Mouse (Mus musculus) heart, embryonic 11.5 days (tissue): ENCODE results near the gene Cyp3a11. TPM values are rescaled to one million over a fixed set of nuclear protein-coding genes. Genes with fewer than 3 reads are reported as not detected.
"Not testable (repeated sequence)": the region's sequence is repeated elsewhere in the genome, so short reads cannot be mapped to it uniquely, and the experiment has no call there.

Experiments
- ATAC-seq: fragments of 200-750 bp; cut with Nextera tagmentation; replicated peaks from 2 replicates; pipeline ENCODE4 v1.8.0; 2017; ENCODE audit warnings: moderate library complexity; ENCODE audit not compliant: insufficient number of reproducible peaks, low FRiP score, low TSS enrichment
- H3K27ac ChIP-seq: fragments of 300-500 bp; sonication (generic); 2 replicates; pipeline ENCODE4 v1.5.1; 2014; ENCODE audit warnings: mild to moderate bottlenecking, low read depth, low read length
- H3K27me3 ChIP-seq: fragments of 300-500 bp; sonication (generic); 2 replicates; pipeline ENCODE4 v1.6.1; 2014; ENCODE audit warnings: mild to moderate bottlenecking, low read length, mixed read lengths; ENCODE audit not compliant: control insufficient read depth, insufficient read depth
- H3K36me3 ChIP-seq: fragments of 300-500 bp; sonication (generic); 2 replicates; pipeline ENCODE4 v1.6.1; 2014; ENCODE audit warnings: mild to moderate bottlenecking, low read length, moderate library complexity, mixed read lengths; ENCODE audit not compliant: control insufficient read depth, insufficient read depth
- H3K4me1 ChIP-seq: fragments of 300-500 bp; sonication (generic); 2 replicates; pipeline ENCODE4 v1.6.1; 2014; ENCODE audit warnings: low read length; ENCODE audit not compliant: control insufficient read depth, insufficient read depth
- H3K4me2 ChIP-seq: fragments of 300-500 bp; sonication (generic); 2 replicates; pipeline ENCODE4 v1.6.1; 2014; ENCODE audit warnings: mild to moderate bottlenecking, moderate library complexity
- H3K4me3 ChIP-seq: fragments of 300-500 bp; sonication (generic); 2 replicates; pipeline ENCODE4 v1.5.1; 2014; ENCODE audit warnings: low read depth, low read length
- H3K9ac ChIP-seq: fragments of 300-500 bp; sonication (generic); 2 replicates; pipeline ENCODE4 v1.6.1; 2014; ENCODE audit warnings: mild to moderate bottlenecking, low read depth, low read length, moderate library complexity
- H3K9me3 ChIP-seq: fragments of 300-500 bp; sonication (generic); replicated peaks from 2 replicates; pipeline ENCODE4 v1.6.1; 2016; ENCODE audit warnings: low read length; ENCODE audit not compliant: control insufficient read depth
- WGBS: fragments of 180-500 bp; shearing (Covaris S2); extraction: QIAGEN DNeasy Blood & Tissue Kit; methylation state at CpG from one replicate; pipeline ENCODE4 v1.1.7; 2014; ENCODE audit not compliant: insufficient replicate concordance; 5-methylcytosine and 5-hydroxymethylcytosine counted together
- polyA plus RNA-seq: library from polyadenylated mRNA; unstranded; fragments of >200 nt; fragmentation: Nextera tagmentation; extraction: Ambion mirVana; gene quantifications from 2 replicates; pipeline ENCODE4 v1.2.1, GENCODE M21; 2014

Cyp3a11 gene
- polyA plus RNA-seq = not detected in 2 replicates

DNA sequence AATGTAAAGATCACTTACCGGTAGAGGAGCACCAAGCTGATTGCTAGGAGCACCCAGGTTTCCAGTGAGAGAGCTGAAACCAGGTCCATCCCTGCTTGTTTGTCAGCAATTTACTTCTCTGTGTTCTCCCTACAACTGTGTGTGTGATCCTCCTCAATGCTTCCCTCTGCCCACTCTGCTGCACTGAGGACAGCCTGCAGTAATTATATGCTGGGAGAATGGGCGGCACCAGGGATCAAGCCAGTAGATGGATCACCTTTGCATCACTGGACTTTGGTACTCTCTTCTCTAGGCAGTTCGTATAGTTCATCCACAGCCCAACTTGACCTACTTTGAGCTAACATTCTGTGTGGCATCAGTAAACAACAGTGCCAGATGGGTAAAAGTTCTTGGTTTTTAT lies at the start of gene Cyp3a11:
Gene Cyp3a11, minus strand, starts transcription at position 277 of the 400 bp plus-strand sequence.
- WGBS = 71% methylated on average over 3 of the region's 3 CpGs
- Histone ChIP-seq H3K36me3 (no peaks in the 10 kb centered on the region), H3K4me3 (no peak within 1 kb of the TSS), H3K4me1 (no peaks in the 10 kb centered on the region), H3K27me3 (no peaks in the 10 kb centered on the region), H3K27ac (no peak within 1 kb of the TSS), H3K4me2 (no peak within 1 kb of the TSS), H3K9me3 (peaks cover 10% of the 10 kb centered on the region; the same call in 1 of the 2 replicates), H3K9ac (no peak within 1 kb of the TSS)
- ATAC-seq = no peak

DNA sequence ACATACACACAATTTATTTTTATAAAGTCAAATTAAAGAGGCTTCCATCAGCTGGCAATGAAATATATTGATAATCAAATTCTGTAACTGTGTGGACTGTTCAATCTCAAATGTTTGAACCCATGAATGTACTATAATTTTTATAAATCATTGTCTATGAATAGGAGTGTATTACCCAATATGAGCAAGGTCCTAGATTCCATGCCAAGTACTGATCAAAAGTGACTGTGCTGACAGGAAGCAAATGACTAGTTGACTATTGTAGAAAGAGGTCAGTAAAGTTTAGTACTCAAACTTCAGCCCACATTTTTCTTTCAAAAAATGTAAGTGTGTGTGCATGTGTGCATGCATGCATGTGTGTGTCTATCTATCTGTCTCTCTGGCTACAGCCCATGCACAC lies 33.1 kb upstream of the Cyp3a11 start:
- Histone ChIP-seq H3K9ac (no peak overlapping the region), H3K4me1 (no peaks in the 10 kb centered on the region), H3K9me3 (peaks cover 17% of the 10 kb centered on the region), H3K4me2 (no peak overlapping the region), H3K4me3 (no peak overlapping the region), H3K36me3 (no peaks in the 10 kb centered on the region), H3K27ac (no peak overlapping the region), H3K27me3 (no peaks in the 10 kb centered on the region)
- no peak for ATAC-seq

DNA sequence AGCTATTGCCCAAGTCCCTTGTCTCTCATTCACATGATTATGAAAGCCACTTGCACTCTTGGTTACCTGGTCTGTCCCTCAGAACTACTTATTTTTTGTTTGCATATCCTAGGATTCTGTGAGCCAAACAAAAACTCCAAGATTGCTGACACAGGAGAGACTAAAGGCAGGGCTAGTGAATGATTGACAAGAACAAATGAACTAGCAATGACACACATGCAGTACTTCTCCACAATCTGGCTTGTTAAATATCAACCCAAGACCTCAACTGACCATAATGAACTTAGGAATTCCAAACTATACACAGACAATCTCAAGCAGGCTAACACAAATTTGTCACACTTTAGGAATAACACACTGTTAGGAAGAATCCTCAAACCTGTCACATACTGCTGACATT lies 32.0 kb upstream of the Cyp3a11 start:
- no peaks in the 10 kb centered on the region for H3K4me1 ChIP-seq
- H3K4me2 ChIP-seq = no peak overlapping the region
- no peak for ATAC-seq
- H3K36me3 ChIP-seq = no peaks in the 10 kb centered on the region
- no peak overlapping the region for H3K27ac ChIP-seq
- H3K27me3 ChIP-seq = no peaks in the 10 kb centered on the region
- H3K9ac ChIP-seq = no peak overlapping the region
- H3K4me3 ChIP-seq = no peak overlapping the region
- H3K9me3 ChIP-seq = peaks cover 19% of the 10 kb centered on the region

DNA sequence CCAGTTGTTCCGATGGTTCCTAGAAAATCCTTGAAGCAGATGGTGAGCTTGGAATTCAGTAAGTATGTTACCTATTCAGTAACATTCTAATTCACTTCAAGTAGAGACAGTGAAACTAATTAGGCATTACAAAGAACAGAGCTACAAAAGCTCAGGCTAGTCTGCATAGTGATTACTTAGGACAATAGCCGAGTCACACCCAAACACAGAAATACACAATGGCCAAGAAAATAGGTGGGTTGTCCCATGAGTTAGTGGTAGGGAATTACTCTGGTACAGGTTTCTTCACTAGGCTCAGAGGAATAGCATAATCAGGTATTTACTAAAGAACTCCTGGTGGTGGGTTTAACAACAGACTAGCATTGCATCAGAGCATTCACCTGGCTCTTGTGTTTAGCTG lies 27.2 kb upstream of the Cyp3a11 start:
- H3K4me3 ChIP-seq, H3K36me3 ChIP-seq, H3K9ac ChIP-seq, H3K27me3 ChIP-seq, ATAC-seq, H3K27ac ChIP-seq, H3K4me2 ChIP-seq, H3K4me1 ChIP-seq: not testable (repeated sequence)
- 79% methylated on average over 2 of the region's 2 CpGs for WGBS
- H3K9me3 ChIP-seq = peaks cover 31% of the 10 kb centered on the region

DNA sequence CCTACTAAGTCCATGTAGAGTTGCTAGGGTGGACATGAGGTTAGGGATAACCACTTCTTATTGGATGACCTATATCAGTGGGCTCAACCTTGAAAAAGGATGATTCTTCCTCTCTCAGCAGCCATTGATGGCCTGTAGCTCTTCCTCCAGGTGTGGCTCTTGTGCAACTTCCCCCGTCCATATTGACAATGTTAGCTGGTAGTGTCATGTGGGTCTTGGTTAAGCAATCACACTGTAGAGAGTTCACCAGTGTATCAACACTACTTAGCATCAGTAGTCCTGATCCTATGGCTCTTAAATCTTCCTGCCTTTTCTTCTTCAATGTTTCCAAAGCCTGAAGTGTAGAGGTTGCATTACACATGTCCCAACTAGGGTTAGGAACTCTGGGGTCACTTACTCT lies 24.8 kb upstream of the Cyp3a11 start:
- WGBS = 68% methylated on average over 1 of the region's 1 CpGs
- H3K4me1 ChIP-seq = no peaks in the 10 kb centered on the region
- H3K9me3 ChIP-seq = peaks cover 33% of the 10 kb centered on the region
- ATAC-seq = no peak
- H3K27ac ChIP-seq = no peak overlapping the region
- no peak overlapping the region for H3K4me2 ChIP-seq
- no peaks in the 10 kb centered on the region for H3K36me3 ChIP-seq
- no peak overlapping the region for H3K4me3 ChIP-seq
- no peaks in the 10 kb centered on the region for H3K27me3 ChIP-seq
- no peak overlapping the region for H3K9ac ChIP-seq

DNA sequence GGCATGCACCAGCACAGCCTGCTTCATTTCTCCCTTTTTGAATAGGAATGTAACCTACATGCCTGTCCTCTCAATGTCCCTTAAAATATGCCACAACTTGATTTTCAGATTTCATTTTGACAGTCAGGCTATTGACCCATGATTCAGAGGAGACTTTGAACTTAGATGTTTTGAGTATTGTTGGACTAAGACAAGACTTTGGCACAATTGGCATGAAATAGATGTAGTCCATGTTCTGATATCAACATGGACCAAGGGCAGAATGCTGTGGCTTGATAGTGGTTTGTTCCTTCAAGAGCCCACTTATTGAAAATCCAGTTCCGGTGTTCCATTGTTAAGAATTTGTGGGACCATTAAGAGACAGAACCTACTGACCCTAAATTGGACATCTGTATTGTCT lies 23.6 kb upstream of the Cyp3a11 start:
- Histone ChIP-seq H3K4me1 (no peaks in the 10 kb centered on the region), H3K9me3 (peaks cover 33% of the 10 kb centered on the region), H3K4me3 (no peak overlapping the region), H3K4me2 (no peak overlapping the region), H3K36me3 (no peaks in the 10 kb centered on the region), H3K9ac (no peak overlapping the region), H3K27ac (no peak overlapping the region), H3K27me3 (no peaks in the 10 kb centered on the region)
- no peak for ATAC-seq
- WGBS = 70% methylated on average over 1 of the region's 1 CpGs

DNA sequence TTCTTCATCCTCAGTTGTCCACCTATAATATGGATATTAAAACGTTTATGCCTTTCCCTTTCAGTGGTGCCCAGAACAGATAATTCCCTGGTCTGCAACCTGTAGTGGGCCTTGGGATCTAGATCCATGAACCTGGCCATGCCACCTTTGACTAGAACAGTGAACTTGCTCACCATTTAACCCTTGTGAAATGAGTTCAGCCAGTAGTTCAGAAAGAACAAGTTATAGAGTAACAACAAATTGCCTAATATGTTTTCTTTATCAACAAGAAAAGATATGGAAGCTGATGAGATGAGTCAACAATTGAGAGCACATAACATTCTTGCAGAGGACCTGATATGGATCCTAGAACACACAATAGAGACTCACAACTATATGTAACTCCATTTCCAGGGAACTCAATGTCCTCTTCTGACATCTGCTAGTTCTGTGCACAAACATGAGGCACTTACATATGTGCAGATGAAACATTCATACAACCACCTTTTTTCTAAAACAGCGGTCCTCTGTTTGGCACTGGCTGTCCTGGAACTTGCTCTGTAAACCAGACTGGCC lies 20.7 kb upstream of the Cyp3a11 start:
- no peak overlapping the region for H3K4me3 ChIP-seq
- WGBS = 44% methylated on average over 2 of the region's 2 CpGs
- ATAC-seq = no peak
- H3K4me1 ChIP-seq = no peaks in the 10 kb centered on the region
- no peaks in the 10 kb centered on the region for H3K36me3 ChIP-seq
- peaks cover 26% of the 10 kb centered on the region for H3K9me3 ChIP-seq
- no peak overlapping the region for H3K27ac ChIP-seq
- H3K27me3 ChIP-seq = no peaks in the 10 kb centered on the region
- no peak overlapping the region for H3K9ac ChIP-seq
- H3K4me2 ChIP-seq = no peak overlapping the region

DNA sequence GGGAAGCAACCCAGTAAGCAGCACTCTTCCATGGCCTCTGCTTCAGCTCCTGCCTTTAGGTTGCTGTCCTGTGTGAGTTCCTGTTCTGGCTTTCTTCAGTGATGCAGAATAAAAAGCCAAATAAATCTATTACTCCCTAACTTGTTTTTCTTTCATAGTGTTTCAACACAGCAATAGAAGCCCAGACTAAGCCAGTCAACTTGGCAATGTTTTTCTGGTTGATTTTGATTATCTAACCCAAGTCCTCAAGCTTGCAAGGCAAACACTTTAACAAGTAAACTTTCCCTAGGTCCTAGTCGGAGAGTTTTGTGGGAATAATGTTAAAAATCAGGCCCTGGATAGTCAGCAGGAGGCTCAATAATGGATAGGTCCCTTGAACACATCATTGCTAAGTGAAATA lies 17.5 kb upstream of the Cyp3a11 start:
- Histone ChIP-seq H3K27me3 (no peaks in the 10 kb centered on the region), H3K27ac (no peak overlapping the region), H3K4me1 (no peaks in the 10 kb centered on the region), H3K4me3 (no peak overlapping the region), H3K4me2 (no peak overlapping the region), H3K36me3 (no peaks in the 10 kb centered on the region), H3K9me3 (peaks cover 10% of the 10 kb centered on the region; the same call in 1 of the 2 replicates), H3K9ac (no peak overlapping the region)
- no peak for ATAC-seq
- WGBS = 53% methylated on average over 1 of the region's 1 CpGs

DNA sequence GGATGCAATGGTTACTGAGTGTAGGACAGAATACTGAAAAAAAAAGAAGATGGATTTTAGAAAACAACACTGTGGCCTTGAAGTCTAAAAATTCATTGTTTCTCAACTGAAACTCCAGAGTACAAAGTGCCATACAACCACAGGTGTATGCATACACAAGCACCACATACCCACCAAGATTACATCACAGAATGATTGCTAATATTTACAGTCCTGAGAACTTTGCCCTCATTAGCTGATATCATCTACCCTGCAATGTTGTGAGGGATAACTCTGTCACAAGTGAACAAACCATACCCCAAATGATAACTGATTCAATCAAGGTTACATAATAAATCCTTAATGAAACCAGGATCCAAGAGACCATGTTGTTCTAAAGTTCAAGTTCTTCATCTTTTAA lies 1.4 kb upstream of the Cyp3a11 start:
- Histone ChIP-seq H3K4me1 (no peaks in the 10 kb centered on the region), H3K9me3 (peaks cover 15% of the 10 kb centered on the region; the same call in 1 of the 2 replicates), H3K27me3 (no peaks in the 10 kb centered on the region), H3K9ac (no peak overlapping the region), H3K27ac (no peak overlapping the region), H3K4me3 (no peak overlapping the region), H3K36me3 (no peaks in the 10 kb centered on the region), H3K4me2 (no peak overlapping the region)
- ATAC-seq = no peak
